Mouse (Mus musculus): Measurements from ENCODE around the gene Slc25a39. TPM values are rescaled to one million over a fixed set of nuclear protein-coding genes. Genes with fewer than 3 reads are reported as not detected.

Gene Slc25a39
- total and polyA plus RNA-seq, 3 experiments = 183 to 325 TPM; not detected in 1

DNA sequence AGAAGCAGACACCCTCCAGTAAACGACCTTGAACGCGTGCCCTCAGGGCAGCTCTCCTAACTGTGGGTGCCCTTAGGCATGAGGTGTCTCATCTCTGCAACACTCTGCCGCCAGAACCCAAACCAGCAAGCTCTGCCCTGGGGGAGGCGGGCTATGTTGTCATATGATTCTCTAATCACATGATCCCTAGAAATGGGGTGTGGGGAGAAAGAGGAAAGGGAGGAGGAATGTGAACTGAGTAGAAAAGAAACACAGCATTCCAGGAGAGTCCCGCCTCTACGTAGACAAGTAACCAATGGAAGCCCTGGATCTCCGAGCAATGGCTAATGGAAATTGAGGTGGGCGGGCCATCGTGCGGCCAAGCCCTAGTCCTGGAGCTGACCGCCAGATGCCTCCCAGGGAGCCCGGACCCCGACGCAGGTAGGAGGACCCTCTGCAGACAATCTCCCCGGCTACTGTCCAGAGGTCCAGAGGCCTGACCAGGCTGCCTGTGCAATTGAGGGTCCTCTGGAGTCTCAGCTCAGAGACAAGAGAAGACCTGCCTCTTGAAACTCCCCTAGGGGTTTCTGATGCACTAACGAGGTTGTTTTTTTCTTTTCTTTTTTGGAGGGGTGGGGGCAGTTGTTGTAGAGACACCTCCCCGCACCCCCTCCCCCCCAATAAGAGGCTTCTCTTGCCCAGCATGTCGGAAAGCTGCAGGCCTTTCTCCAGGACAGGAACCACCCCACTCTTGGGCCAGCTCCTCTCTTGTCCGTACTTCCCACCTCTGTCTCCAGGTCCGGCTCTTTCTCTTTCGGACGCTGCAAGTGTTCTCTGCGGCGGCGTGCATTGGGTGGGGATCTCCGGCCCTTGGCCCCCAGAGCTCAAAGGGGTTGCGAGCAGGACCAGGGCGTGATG, 22.6 kb upstream of the Slc25a39 start, which contains the start of gene Grn:
Gene Grn (plus strand): TSS at position 195 of the 897 bp plus-strand sequence.
- peaks cover 2% of the 10 kb centered on the region; the same call in 1 of the 2 replicates for H3K79me2 ChIP-seq (ENCODE audit: control insufficient read depth, insufficient read depth, low read length, poor library complexity)
- H3K36me3 ChIP-seq (ENCODE audit: control insufficient read depth in 1 of 2, insufficient read depth in 2 of 2, low read length in 2 of 2) = peaks cover 0 to 18% of the 10 kb centered on the region in 2 experiments; a peak in 2 of 4 replicates
- H3K27ac ChIP-seq (ENCODE audit: control insufficient read depth, low read depth, low read length) = peak within 1 kb of the TSS; percentile 65
- no peaks in the 10 kb centered on the region for H3K9me3 ChIP-seq (replicated peaks; ENCODE audit: insufficient read depth, low read length)
- DNase-seq (ENCODE audit: low read depth, low spot score) = peak; percentile 97
- H3K4me1 ChIP-seq (ENCODE audit: control insufficient read depth in 1 of 2, insufficient read depth in 2 of 2, low read length in 2 of 2) = peaks cover 5 to 28% of the 10 kb centered on the region in 2 experiments
- no peaks in the 10 kb centered on the region for H3K27me3 ChIP-seq (ENCODE audit: control insufficient read depth in 1 of 2, insufficient read depth in 2 of 2, low read length in 2 of 2)
- peak; percentile 65 to 70; a peak in 3 of 4 replicates for TF ChIP-seq POLR2A (IDR thresholded peaks at IDR 0.05; ENCODE audit: control insufficient read depth in 1 of 2, insufficient read depth in 1 of 2, low read depth in 1 of 2, low read length in 2 of 2, poor library complexity in 1 of 2)
- TF ChIP-seq NELFE (IDR thresholded peaks at IDR 0.05; ENCODE audit: low read depth, low read length) = peak; percentile 61
- 0 out of 2 replicates have a peak, but pooled peaks have one; percentile 24 for TF ChIP-seq SMC3 (IDR thresholded peaks at IDR 0.05; ENCODE audit: low read depth, low read length)
- 0 out of 2 replicates have a peak, but pooled peaks have one; percentile 57 for TF ChIP-seq TBP (IDR thresholded peaks at IDR 0.05; ENCODE audit: low read depth, low read length)
- TF ChIP-seq SIN3A (IDR thresholded peaks at IDR 0.05; ENCODE audit: low read length) = peak; percentile 100
- TF ChIP-seq ZNF384 (IDR thresholded peaks at IDR 0.05; ENCODE audit: low read depth, low read length) = no peak
- TF ChIP-seq RAD21 (IDR thresholded peaks at IDR 0.05; ENCODE audit: low read depth, low read length) = no peak
- peak; percentile 72 for TF ChIP-seq ETS1 (IDR thresholded peaks at IDR 0.05; ENCODE audit: low read depth, low read length)
- TF ChIP-seq USF2 (IDR thresholded peaks at IDR 0.05; ENCODE audit: borderline replicate concordance in 1 of 2, insufficient read depth in 1 of 2, low read depth in 1 of 2, low read length in 2 of 2) = peak; percentile 90 to 99
- TF ChIP-seq CTCF (IDR thresholded peaks at IDR 0.05 in 2 of 3, conservative IDR thresholded peaks at IDR 0.05 in 1 of 3; ENCODE audit: control insufficient read depth in 1 of 3, insufficient read depth in 1 of 3, low read depth in 2 of 3, low read length in 3 of 3, poor library complexity in 1 of 3, severe bottlenecking in 1 of 3) = no peak
- peak; percentile 82 for TF ChIP-seq MAX (IDR thresholded peaks at IDR 0.05; ENCODE audit: low read length)
- TF ChIP-seq ELF1 (IDR thresholded peaks at IDR 0.05; ENCODE audit: low read depth, low read length) = peak; percentile 52
- 0 out of 2 replicates have a peak, but pooled peaks have one; percentile 18 for TF ChIP-seq MYC (IDR thresholded peaks at IDR 0.05; ENCODE audit: low read depth, low read length)
- peak; percentile 61 for TF ChIP-seq CHD2 (IDR thresholded peaks at IDR 0.05; ENCODE audit: low read length)
- no peak for TF ChIP-seq POLR2AphosphoS5 (IDR thresholded peaks at IDR 0.05; ENCODE audit: borderline replicate concordance, low read depth, low read length)
- no peak for TF ChIP-seq POLR2AphosphoS2 (IDR thresholded peaks at IDR 0.05; ENCODE audit: low read length)
- TF ChIP-seq MEF2A (IDR thresholded peaks at IDR 0.05; ENCODE audit: extremely low read depth, insufficient replicate concordance, low read depth, low read length, poor library complexity, severe bottlenecking) = 0 out of 2 replicates have a peak, but pooled peaks have one; percentile 35
- peak; percentile 90 for TF ChIP-seq MAZ (IDR thresholded peaks at IDR 0.05; ENCODE audit: low read depth, low read length)
- peak; percentile 82 for TF ChIP-seq HCFC1 (IDR thresholded peaks at IDR 0.05; ENCODE audit: low read depth, low read length)
- peak; percentile 99 for TF ChIP-seq USF1 (IDR thresholded peaks at IDR 0.05; ENCODE audit: low read depth, low read length)
- peak; percentile 94 for TF ChIP-seq MXI1 (IDR thresholded peaks at IDR 0.05; ENCODE audit: low read depth, low read length)
- TF ChIP-seq NRF1 (IDR thresholded peaks at IDR 0.05; ENCODE audit: insufficient read depth, low read depth, low read length, poor library complexity, severe bottlenecking) = no peak
- TF ChIP-seq EP300 (IDR thresholded peaks at IDR 0.05; ENCODE audit: low read depth in 1 of 2, low read length in 2 of 2) = peak in 1 of 2 experiments; percentile 31; a peak in 2 of 4 replicates
- no peak for TF ChIP-seq MYB (IDR thresholded peaks at IDR 0.05; ENCODE audit: low read depth, low read length)
- TF ChIP-seq TCF12 (IDR thresholded peaks at IDR 0.05; ENCODE audit: low read depth, low read length) = peak; percentile 32; the same call in 1 of the 2 replicates
- peak; percentile 9; the same call in 1 of the 2 replicates for TF ChIP-seq KAT2A (conservative IDR thresholded peaks at IDR 0.05; ENCODE audit: low read depth, low read length)
- TF ChIP-seq E2F4 (IDR thresholded peaks at IDR 0.05; ENCODE audit: borderline replicate concordance, low read depth, low read length) = peak; percentile 71; the same call in 1 of the 2 replicates
- H3K9ac ChIP-seq (ENCODE audit: control insufficient read depth, low read depth, low read length, poor library complexity, severe bottlenecking) = peak within 1 kb of the TSS; percentile 68
- H3K4me3 ChIP-seq (ENCODE audit: control insufficient read depth in 1 of 2, insufficient read depth in 1 of 2, low read depth in 2 of 2, low read length in 2 of 2) = peak within 1 kb of the TSS; percentile 66 to 91

Measured in MEL (cell line).